ENCODE assay signal across 32 mouse cellular contexts in the genomic region with DNA sequence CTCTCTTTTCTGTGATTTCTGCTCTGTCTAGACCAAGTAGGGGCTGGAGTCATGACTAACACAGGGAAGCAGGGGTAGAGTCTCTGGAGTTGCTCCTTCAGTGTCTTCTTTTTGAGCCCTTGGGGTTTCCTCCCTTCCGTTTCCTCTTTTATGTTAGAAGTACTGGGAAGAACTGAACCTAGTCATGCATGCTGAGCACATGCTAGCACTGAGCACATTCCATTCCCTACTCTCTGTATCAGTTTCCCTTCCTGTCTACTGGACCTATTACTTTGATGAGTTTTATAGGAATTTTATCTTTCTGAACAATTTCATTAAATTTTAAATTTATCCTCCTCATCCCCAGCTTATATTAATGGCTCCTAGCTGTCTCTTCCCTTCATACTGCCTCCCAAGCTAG. TPM values are rescaled to one million over a fixed set of nuclear protein-coding genes. Genes with fewer than 3 reads are reported as not detected.
DNase-seq lines count a peak whose midpoint lies in the region; ATAC-seq and TF ChIP-seq lines count a peak whose summit lies in the region.
"Had no signal": no experiment of that assay in that cellular context is flagged by ENCODE, and none has a peak within 500 bp of the region (broad histone marks: within the 10 kb centered on the region; RNA-seq: fewer than 3 reads in every experiment).

No protein-coding gene starts in this region.

- H3K4me1 ChIP-seq in heart, embryonic 12.5 days (replicated peaks): peaks cover 8% of the 10 kb centered on the region
- H3K4me1 ChIP-seq in heart, embryonic 10.5 days: no peaks in the 10 kb centered on the region
- H3K4me1 ChIP-seq in kidney, embryonic 16.5 days (ENCODE audit: insufficient read depth, low read length): no peaks in the 10 kb centered on the region
- H3K4me1 ChIP-seq in heart, embryonic 16.5 days (ENCODE audit: control insufficient read depth, insufficient read depth, low read length): peaks cover 7% of the 10 kb centered on the region; the same call in 1 of the 2 replicates
- H3K4me1 ChIP-seq: embryonic facial prominence, embryonic 13.5 days; hindbrain, embryonic 13.5 days; liver, embryonic 15.5 days; lung, embryonic 15.5 days; midbrain, embryonic 13.5 days; neural tube, embryonic 13.5 days had no signal

- H3K4me2 ChIP-seq in heart, embryonic 12.5 days: no peak overlapping the region
- no peak overlapping the region for H3K4me2 ChIP-seq in kidney, embryonic 16.5 days (replicated peaks; ENCODE audit: low read depth, low read length)
- H3K4me2 ChIP-seq in heart, embryonic 16.5 days (ENCODE audit: low read depth, low read length): no peak overlapping the region
- H3K4me2 ChIP-seq: embryonic facial prominence, embryonic 13.5 days; hindbrain, embryonic 13.5 days; liver, embryonic 15.5 days; lung, embryonic 15.5 days; midbrain, embryonic 13.5 days; neural tube, embryonic 13.5 days had no signal

- H3K36me3 ChIP-seq in heart, embryonic 12.5 days: no peaks in the 10 kb centered on the region
- no peaks in the 10 kb centered on the region for H3K36me3 ChIP-seq in heart, embryonic 10.5 days
- H3K36me3 ChIP-seq in kidney, embryonic 16.5 days (ENCODE audit: insufficient read depth, low read length): no peaks in the 10 kb centered on the region
- H3K36me3 ChIP-seq in heart, embryonic 16.5 days (ENCODE audit: control insufficient read depth, insufficient read depth): no peaks in the 10 kb centered on the region
- H3K36me3 ChIP-seq: embryonic facial prominence, embryonic 13.5 days; hindbrain, embryonic 13.5 days; liver, embryonic 15.5 days; lung, embryonic 15.5 days; midbrain, embryonic 13.5 days; neural tube, embryonic 13.5 days had no signal

- no peaks in the 10 kb centered on the region for H3K9me3 ChIP-seq in heart, embryonic 12.5 days (replicated peaks)
- H3K9me3 ChIP-seq in heart, embryonic 10.5 days: no peaks in the 10 kb centered on the region
- H3K9me3 ChIP-seq in kidney, embryonic 16.5 days (ENCODE audit: low read length): no peaks in the 10 kb centered on the region
- H3K9me3 ChIP-seq in heart, embryonic 16.5 days (replicated peaks; ENCODE audit: control insufficient read depth, low read length): no peaks in the 10 kb centered on the region
- H3K9me3 ChIP-seq: embryonic facial prominence, embryonic 13.5 days; hindbrain, embryonic 13.5 days; liver, embryonic 15.5 days; lung, embryonic 15.5 days; megakaryocyte, embryonic 14.5 days; midbrain, embryonic 13.5 days; neural tube, embryonic 13.5 days had no signal

- TF ChIP-seq CTCF in gastrocnemius, adult 2 months (IDR thresholded peaks at IDR 0.05): no peak

- no peaks in the 10 kb centered on the region for H3K27me3 ChIP-seq in heart, embryonic 12.5 days (replicated peaks)
- H3K27me3 ChIP-seq in heart, embryonic 10.5 days (ENCODE audit: insufficient read depth, poor library complexity, severe bottlenecking): no peaks in the 10 kb centered on the region
- H3K27me3 ChIP-seq in kidney, embryonic 16.5 days (ENCODE audit: insufficient read depth, low read length): no peaks in the 10 kb centered on the region
- no peaks in the 10 kb centered on the region for H3K27me3 ChIP-seq in heart, embryonic 16.5 days (ENCODE audit: control insufficient read depth, insufficient read depth, low read length)
- H3K27me3 ChIP-seq: CH12.LX; embryonic facial prominence, embryonic 13.5 days; hindbrain, embryonic 13.5 days; liver, embryonic 15.5 days; lung, embryonic 15.5 days; megakaryocyte, embryonic 14.5 days; midbrain, embryonic 13.5 days; neural tube, embryonic 13.5 days had no signal

- 56% methylated on average over 1 of the region's 1 CpGs for WGBS in heart, embryonic 12.5 days
- WGBS in heart, embryonic 10.5 days: 81% methylated on average over 1 of the region's 1 CpGs
- 35% methylated on average over 1 of the region's 1 CpGs for WGBS in kidney, embryonic 16.5 days
- WGBS in heart, embryonic 16.5 days: 58% methylated on average over 1 of the region's 1 CpGs

- no peak for ATAC-seq in heart, embryonic 12.5 days (ENCODE audit: insufficient number of reproducible peaks, low FRiP score)
- ATAC-seq in kidney, embryonic 16.5 days (ENCODE audit: low FRiP score, low TSS enrichment): 0 out of 2 replicates have a peak, but pooled peaks have one; percentile 61
- no peak for ATAC-seq in heart, embryonic 16.5 days (replicated peaks; ENCODE audit: extremely low read depth, insufficient read depth, low FRiP score)
- ATAC-seq in megakaryocyte-erythroid progenitor cell, adult 5-6 weeks (replicated peaks; ENCODE audit: low FRiP score, low TSS enrichment, poor library complexity, severe bottlenecking): no peak
- ATAC-seq: activated CD4-positive, CD25-positive, alpha-beta regulatory T cell, adult 4 months; forebrain, embryonic 16.5 days; intestine, embryonic 16.5 days; midbrain, embryonic 13.5 days had no signal

- no peak overlapping the region for H3K9ac ChIP-seq in heart, embryonic 12.5 days
- no peak overlapping the region for H3K9ac ChIP-seq in kidney, embryonic 16.5 days (replicated peaks; ENCODE audit: low read length)
- no peak overlapping the region for H3K9ac ChIP-seq in heart, embryonic 16.5 days (ENCODE audit: low read length)
- H3K9ac ChIP-seq: embryonic facial prominence, embryonic 13.5 days; hindbrain, embryonic 13.5 days; liver, embryonic 15.5 days; lung, embryonic 15.5 days; midbrain, embryonic 13.5 days; neural tube, embryonic 13.5 days had no signal

- DNase-seq in gastrocnemius, adult 2 months: no peak
- DNase-seq in gastrocnemius, postnatal 14 days: no peak
- no peak for DNase-seq in heart, embryonic 10.5 days (ENCODE audit: low spot score)
- DNase-seq in kidney, postnatal 10 days: no peak
- DNase-seq: adrenal gland, adult 2 months; adrenal gland, postnatal 36 days; cerebellum, adult 18-20 months; cerebellum, postnatal 10 days; kidney, adult 9 months; kidney, postnatal 36 days; layer of hippocampus, postnatal 36 days; lung, postnatal 36 days; right cerebral cortex, postnatal 4 days had no signal

- H3K27ac ChIP-seq in gastrocnemius, adult 2 months: peak overlapping the region; percentile 56
- peak overlapping the region; percentile 73 for H3K27ac ChIP-seq in heart, embryonic 12.5 days (ENCODE audit: poor library complexity, severe bottlenecking)
- no peak overlapping the region for H3K27ac ChIP-seq in heart, embryonic 10.5 days
- no peak overlapping the region for H3K27ac ChIP-seq in kidney, embryonic 16.5 days (ENCODE audit: low read length)
- peak overlapping the region; percentile 58 for H3K27ac ChIP-seq in heart, embryonic 16.5 days (ENCODE audit: low read length)
- H3K27ac ChIP-seq: embryonic facial prominence, embryonic 13.5 days; hindbrain, embryonic 13.5 days; layer of hippocampus, adult 2 months; liver, embryonic 15.5 days; lung, embryonic 15.5 days; midbrain, embryonic 13.5 days; neural tube, embryonic 13.5 days had no signal

- H3K4me3 ChIP-seq in gastrocnemius, adult 2 months: no peak overlapping the region
- no peak overlapping the region for H3K4me3 ChIP-seq in heart, embryonic 12.5 days
- H3K4me3 ChIP-seq in heart, embryonic 10.5 days: no peak overlapping the region
- no peak overlapping the region for H3K4me3 ChIP-seq in kidney, embryonic 16.5 days (ENCODE audit: low read length)
- H3K4me3 ChIP-seq in heart, embryonic 16.5 days (ENCODE audit: low read length): no peak overlapping the region
- H3K4me3 ChIP-seq: embryonic facial prominence, embryonic 13.5 days; erythroblast, embryonic 14.5 days; hindbrain, embryonic 13.5 days; layer of hippocampus, adult 2 months; liver, embryonic 15.5 days; lung, embryonic 15.5 days; megakaryocyte, embryonic 14.5 days; midbrain, embryonic 13.5 days; neural tube, embryonic 13.5 days had no signal

- intact Hi-C loops in gastrocnemius, adult 2 months (cut with DNase I): no loop called here
- intact Hi-C loops in gastrocnemius, postnatal 14 days (cut with DNase I; ENCODE audit: low total_unique reads): no loop called here

RNA-seq across cellular contexts. Expression of a gene that starts 52.6 kb away (rescaled TPM):
- under 1 TPM; 0.05 to 0.06 TPM for total RNA-seq in gastrocnemius, adult 2 months (2021)
- total RNA-seq in gastrocnemius, postnatal 14 days (2021): under 1 TPM; 0.04 to 0.14 TPM
- 0.57 and 0.59 TPM in 2 replicates for polyA plus RNA-seq in heart, embryonic 12.5 days (2016; fragmentation: Nextera tagmentation; extraction: Ambion mirVana)
- 0.32 and 0.34 TPM in 2 replicates for polyA plus RNA-seq in heart, embryonic 10.5 days (2016; fragmentation: Nextera tagmentation; extraction: Ambion mirVana)
- 7.2 and 7.9 TPM in 2 replicates for polyA plus RNA-seq in kidney, embryonic 16.5 days (2015; fragmentation: Nextera tagmentation; extraction: Ambion mirVana)
- polyA plus RNA-seq in heart, embryonic 16.5 days (2015; fragmentation: Nextera tagmentation; extraction: Ambion mirVana): 0.28 and 0.29 TPM in 2 replicates
- not detected in 2 replicates for total RNA-seq in megakaryocyte-erythroid progenitor cell, adult 5-6 weeks (2014; fragmentation: Nextera tagmentation)
- not detected in 2 replicates for total RNA-seq in megakaryocyte-erythroid progenitor cell, adult 5-6 weeks (2017)
- total RNA-seq: liver, adult 2 months had no signal
- polyA plus RNA-seq: erythroblast, embryonic 14.5 days; liver, adult 2 months; thymus, postnatal 0 days had no signal

Comparison
In these comparisons a context has a peak if more than half of its experiments do, and no peak if none do; other contexts are left out.
1. H3K27ac ChIP-seq: peak in gastrocnemius, adult 2 months (single experiment), heart, embryonic 12.5 days (single experiment) and heart, embryonic 16.5 days (single experiment); none in heart, embryonic 10.5 days (single experiment) and kidney, embryonic 16.5 days (single experiment).